Mouse (Mus musculus): ENCODE results near the gene Nlk.

DNA sequence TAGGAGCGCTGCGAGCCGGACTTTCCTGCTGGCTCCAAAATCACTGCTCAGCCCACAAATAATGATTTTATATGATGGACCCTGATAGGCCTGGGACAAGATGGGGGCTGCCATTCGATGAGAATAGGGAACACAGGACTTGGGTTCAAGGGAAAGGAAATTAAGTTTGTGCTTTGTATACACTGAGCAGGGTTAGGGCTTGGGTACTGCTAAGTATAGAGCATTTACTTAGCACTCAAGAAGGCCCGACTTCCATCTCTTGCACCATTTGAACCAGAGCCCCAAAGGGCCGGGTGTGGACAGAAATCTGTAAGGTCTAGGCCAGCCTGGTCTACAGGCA, 146.1 kb downstream of the Nlk start:
- TF ChIP-seq CTCF (IDR thresholded peaks at IDR 0.05; ENCODE audit: low read depth, low read length) (no peak), POLR2A (IDR thresholded peaks at IDR 0.05; ENCODE audit: borderline replicate concordance, low read depth, low read length) (no peak)

All from bone marrow macrophage, adult 2 months (primary cell).